Mouse (Mus musculus) gonadal fat pad, adult 2 months (tissue): Measurements from ENCODE around the gene Tent4b. TPM values are rescaled to one million over a fixed set of nuclear protein-coding genes. Genes with fewer than 3 reads are reported as not detected.

ENCODE experiments used
- DNase-seq: peaks from one replicate; pipeline ENCODE4 v3.0.0-alpha.2; 2012; ENCODE audit warnings: low read depth
- polyA plus RNA-seq: library from polyadenylated mRNA; depleted of rRNA; stranded (reverse); fragments of >200 nt; gene quantifications from 2 replicates; pipeline ENCODE4 v1.2.3, GENCODE M21; 2012

Tent4b gene
- polyA plus RNA-seq, 1 experiment = 17.2 TPM

DNA sequence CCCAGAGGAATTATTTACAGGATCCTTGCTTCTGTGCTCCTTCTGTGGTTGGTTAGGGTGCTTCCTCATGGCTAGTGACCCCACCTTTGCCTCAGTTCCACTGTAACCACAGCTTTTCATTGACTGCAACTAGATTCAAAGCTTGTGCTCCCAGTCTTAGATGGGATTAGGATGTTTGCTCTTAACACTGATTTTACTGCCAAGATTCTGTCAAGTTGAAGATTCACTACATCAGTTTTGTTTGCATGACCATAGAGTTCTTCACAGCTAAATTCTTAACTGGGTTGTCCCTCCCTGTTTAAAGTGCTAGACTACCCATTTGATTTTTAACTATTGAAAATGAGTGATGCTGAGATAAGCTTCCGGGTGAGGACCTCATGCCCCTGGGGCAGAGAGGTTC lies 29.3 kb downstream of the Tent4b start:
- no peak for DNase-seq

DNA sequence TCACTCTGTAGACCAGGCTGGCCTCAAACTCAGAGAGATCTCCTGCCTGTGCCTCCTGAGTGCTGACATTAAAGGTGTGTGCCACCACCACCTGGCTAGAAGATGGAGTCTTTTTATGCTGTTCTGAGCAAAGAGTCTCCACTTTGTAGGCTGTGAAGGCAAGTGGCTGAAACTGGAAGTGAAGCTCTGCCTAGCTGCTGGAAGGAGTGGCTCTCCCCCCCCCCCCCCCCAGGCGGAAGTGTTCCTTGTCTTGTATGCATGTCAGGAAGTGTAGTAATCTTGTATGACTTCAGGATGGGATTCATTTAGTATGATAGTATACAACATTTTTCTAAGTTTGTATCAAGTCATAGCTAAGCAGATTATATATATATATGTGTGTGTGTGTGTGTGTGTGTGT lies 29.8 kb downstream of the Tent4b start:
- no peak for DNase-seq

DNA sequence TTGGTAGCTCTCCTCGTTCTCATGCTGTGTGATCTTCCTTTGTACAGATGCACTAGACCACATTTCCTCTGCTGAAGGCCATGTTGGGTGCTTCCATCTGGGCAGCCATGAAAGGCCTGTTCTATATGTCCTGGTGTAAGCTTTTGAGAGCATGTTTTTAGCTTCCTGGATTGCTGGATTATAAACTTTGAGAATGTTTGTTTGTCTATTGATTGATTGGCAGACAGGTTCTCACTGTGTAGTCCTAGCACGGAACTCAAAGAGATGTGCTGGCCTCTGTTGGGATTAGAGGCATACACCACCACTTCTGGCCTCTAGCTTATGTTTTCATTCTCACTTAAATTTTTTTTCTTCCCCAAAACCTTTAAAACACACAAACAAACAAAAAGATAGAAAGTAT lies 37.7 kb downstream of the Tent4b start:
- no peak for DNase-seq

DNA sequence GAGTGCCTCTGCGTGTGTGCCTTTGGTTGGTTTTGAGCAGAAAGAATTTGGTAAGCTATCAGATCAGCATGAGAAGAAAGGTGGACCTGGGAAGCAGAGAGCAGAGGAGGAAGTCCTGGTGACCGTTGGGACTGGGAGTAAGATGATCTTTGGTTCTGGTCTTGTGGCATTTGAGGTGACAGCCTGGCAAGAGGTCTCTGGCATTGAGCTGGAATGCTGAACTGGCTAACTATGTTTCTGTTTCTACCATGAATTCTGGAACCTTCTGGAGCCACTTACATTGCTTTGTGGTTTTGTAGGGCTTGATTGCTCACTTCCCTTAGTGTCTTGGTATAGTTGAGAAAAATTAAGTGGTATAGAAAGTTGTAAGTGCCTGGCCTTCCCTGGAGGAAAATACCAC lies 38.6 kb downstream of the Tent4b start:
- no peak for DNase-seq

DNA sequence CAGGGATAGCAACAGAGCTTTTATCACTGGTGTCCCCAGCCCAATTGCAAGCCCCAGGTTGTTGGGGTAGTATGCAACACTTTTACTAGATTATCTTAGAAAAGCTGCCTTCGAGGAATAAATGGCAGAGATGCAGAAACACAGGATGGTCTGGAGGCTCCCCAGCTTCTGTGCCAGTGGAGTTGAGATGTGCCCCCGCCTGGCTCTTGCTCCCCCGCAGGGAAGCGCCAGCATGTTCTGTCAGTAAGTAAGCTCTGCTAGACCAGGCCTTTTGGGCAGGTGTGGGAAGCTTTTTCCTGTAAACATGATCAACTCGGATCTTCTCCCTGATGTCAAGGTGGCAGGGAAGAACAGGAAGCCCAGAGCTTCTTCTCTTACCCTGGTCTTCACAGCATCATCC lies 40.3 kb downstream of the Tent4b start:
- DNase-seq = no peak

DNA sequence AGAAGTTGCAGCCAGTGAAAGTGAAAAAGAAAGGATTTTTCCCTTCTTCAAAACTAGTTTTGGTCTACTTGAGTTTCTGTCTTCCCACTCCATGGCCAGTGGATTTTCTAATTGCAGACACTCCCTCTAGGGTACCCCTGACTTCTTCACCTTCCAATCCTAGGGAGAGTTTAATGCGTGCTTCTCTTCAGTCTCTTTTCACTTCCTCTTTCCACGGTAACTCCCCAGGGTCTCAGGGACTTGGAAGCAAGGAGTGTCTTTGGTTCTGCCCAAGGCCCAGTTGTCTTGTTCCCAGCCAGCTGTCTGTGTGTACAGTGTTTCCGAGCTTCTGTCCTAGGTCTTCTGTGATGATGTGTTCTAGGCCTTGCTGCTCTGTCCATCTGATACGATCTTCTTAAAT lies 42.9 kb downstream of the Tent4b start:
- no peak for DNase-seq

DNA sequence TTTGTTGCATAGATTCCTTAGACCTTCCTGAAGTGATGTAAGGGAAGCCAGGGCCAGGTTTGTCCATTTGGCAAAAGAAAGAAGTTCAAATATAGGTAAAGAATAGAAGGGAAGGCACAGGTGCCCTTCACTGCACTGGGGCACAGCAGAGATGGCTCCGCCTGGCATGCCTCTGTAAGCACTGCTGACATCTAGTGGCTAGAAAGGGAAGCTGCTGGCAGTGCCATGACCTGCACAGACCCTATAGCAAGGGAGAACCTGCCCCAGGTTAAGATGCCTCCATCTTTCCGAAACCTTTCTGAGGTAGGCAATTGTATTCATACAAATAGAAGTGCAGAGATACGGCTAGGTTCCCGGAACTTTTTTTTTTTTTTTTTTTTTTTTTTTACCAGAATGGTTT lies 45.3 kb downstream of the Tent4b start:
- no peak for DNase-seq

DNA sequence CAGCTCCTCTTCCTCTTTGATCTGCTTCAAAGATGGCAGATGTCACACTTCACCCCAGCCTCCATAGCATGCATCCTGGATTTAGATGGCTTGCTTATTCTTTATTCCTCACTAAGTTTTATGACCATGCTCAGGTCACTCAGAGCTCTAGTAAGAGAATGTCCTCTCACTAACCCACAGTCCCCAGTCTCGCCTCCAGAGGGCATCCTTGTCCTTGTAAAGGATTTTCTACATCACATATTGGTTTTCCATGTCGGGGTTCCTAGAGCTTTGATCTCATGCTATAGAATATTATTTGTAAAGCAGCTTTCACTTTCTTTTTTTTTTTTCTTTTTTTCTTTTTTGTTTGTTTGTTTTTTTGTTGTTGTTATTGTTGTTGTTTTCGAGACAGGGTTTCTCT lies 53.8 kb downstream of the Tent4b start:
- no peak for DNase-seq

DNA sequence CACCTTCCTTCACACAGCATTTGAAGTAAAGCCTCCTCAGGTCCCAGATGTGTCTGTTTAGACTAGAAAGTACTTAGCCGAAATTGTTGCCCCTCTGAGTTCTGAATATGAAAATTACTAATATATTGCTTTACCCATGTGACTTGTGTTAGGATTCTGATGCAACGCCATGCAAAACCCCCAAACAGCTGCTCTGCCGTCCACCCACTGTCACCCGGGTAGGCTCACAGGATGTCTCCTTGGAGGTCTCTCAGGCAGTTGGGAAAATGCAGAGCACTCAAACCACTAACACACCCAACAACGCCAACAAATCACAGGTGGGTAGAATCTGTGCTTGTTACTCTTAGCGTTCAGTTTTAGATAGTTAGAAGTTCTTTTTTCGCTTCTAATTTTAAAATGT lies 55.9 kb downstream of the Tent4b start:
- no peak for DNase-seq

DNA sequence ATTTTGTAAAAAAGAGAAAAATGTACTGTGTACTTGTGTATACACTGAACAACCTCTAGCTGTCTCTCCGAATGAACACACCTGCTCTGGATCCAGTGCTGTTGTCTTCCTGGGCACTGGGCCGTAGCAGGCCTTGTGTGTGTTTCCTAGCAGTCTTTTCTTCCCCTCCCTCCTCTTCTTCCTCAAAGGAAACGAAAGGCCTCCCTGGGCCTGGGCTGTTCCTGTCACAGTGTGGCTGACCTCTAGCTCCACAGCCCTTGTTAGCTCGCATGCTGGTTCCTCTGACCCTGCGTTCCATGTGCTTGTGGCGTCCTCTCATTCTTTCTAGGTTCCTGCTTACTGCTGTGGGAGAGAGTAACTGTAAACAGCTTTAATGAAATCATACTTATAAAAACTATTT lies 59.0 kb downstream of the Tent4b start:
- no peak for DNase-seq

DNA sequence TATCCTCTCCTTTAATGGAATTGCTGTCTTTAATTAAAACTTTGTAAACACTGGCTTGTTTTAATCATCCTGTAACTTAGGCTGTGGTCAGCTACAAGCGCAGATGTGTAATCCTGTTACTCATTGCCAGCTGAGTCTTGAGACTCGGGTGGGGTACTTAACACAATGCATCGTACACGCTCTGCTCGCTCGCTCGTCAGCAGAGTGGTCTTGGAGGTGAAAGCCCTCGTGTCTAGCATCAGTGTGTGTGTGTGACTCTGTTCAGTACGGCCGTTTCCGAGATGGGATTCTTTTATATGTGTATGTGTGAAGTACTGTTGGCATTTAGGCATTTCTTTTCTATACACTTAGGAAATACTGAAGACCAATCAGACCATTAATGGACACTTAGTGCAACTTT lies 59.5 kb downstream of the Tent4b start:
- DNase-seq = no peak

DNA sequence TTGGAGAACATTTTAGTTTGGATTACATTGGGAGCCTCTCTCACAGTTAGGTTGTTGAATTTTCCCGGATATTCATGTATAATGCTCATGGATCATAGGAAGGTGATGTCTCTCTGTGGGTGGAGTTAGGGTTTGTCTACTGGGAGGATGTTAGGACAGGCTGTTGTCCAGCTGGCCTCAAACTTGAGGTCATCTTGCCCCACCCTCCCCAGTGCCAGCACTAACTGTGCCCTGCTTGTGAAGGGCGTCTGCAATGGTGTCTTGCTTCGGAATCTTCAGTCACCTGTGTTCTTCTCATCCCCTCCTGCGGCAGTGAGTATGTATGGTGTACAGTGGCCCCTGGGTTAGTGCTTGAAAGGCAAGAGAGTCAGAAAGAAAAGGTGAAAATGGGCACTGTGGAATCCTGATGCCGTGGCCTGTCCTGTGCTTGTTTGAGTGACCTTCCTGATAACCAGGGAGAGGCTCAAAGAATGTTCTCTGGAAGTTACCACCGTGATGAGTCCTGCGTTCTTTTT lies 61.5 kb downstream of the Tent4b start:
- no peak for DNase-seq

DNA sequence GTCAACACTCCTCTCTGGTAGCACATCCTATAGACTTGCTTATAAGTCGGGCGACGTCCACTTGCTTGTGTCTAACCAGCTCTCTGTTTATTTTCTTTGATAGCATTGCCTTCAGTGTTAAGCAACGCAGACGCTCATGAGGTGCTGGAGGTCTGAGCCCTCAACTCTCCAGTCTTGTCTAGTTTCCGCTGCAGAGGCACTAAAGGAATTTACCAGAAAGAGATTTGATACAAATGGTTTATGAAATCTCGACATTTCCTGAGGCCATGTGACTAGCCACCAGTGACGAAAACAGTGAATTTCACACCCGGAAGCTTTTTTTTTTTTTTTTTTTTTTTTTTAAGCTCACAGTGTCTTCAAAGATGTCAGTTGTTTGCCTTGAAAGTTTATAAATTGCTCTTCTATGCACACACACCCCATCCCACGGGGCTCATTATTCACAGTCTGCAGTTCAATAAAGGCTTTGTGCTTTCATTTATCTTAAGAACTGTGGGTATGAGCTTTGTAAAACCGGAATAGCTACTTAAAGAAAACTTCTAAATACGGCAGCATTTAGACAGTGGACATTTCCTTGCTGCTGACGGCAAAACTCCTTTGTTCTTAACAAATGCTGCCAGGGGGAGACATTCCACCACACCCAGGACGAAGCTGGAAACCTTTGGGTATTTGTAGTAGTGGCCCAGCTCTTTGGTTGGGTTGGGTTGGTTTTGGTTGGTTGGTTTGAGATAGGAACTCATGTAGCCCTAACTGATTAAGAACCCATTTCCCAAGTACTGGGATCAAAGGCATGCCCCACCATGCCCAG lies 64.0 kb downstream of the Tent4b start:
- no peak for DNase-seq

DNA sequence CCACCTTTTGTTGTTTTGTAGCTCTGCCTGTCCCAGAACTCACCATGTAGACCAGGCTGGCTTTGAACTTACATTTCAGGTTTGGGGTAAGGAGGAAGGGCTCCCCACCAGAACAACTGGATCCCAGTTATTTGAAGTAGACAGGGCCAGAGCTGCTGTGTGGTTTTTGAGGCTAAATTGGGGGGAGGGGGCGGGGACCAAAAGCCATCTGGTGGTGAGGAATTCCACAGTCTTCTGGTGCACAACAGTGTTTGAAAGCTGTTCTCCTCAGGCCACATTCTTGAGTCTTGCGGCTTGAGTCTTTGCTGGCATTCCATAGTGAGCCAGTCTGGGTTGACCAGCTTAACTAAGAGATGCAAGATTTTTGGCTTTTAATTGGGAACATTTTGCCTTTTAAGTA lies 66.5 kb downstream of the Tent4b start:
- no peak for DNase-seq

DNA sequence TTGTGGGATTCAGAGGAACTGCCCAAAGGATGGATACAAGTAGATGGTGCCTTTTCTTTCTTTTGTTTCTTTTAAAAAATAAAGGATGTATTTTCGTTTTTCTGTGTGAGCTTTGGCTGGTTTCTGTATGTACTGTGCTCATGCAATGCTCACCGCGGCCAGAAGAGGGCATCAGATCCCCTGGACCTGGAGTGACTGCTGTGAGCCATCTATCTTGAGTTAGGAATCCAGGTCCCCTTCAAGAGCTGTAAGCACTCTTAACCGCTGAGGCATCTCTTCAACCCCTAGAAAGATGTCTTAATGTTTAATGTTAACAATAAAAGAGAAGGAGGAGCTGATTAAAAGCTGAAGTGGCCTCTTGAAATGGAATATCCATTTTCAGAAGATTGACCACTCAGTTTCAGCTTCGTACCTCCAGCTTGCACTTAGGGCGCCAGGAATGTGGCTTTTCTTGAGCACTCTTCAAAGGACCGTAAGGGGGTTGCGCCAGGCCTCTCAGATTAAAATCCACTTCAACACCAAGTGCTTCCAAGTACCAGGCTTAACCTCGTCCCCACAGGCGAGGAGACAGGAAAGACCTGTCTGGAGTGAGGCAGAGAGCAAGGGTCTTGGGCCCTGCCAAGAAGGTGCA lies 67.3 kb downstream of the Tent4b start:
- peak; percentile 83 for DNase-seq

DNA sequence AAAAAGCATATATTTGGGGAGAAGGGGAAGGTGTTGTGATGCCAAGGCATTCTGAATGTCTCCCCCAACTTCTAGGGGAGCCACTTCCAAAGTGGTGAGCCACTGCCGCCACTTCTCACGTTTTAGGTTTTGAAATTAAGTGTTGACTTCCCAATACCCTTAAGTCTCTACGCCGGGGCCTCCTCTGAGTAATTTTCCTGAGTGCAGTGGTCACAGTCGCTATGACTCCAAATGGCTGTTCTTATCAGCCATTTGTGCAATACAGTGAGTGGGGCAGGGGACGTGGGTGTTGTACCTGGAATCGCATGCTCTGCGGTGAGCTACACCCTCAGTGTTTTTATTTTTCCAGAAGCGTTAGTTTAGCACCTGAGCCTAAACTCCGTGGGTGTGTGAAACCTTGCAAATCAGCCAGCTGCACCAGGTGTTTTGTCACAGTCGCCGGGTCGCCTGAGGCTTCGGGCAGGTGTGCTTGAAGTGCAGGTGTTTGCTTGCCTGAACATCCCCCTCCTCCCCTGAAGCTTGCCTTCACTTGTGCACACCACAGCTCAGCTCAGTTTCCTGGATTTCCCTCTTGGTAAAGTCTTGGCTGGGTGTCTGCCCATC lies 67.9 kb downstream of the Tent4b start:
- DNase-seq = peak; percentile 88

DNA sequence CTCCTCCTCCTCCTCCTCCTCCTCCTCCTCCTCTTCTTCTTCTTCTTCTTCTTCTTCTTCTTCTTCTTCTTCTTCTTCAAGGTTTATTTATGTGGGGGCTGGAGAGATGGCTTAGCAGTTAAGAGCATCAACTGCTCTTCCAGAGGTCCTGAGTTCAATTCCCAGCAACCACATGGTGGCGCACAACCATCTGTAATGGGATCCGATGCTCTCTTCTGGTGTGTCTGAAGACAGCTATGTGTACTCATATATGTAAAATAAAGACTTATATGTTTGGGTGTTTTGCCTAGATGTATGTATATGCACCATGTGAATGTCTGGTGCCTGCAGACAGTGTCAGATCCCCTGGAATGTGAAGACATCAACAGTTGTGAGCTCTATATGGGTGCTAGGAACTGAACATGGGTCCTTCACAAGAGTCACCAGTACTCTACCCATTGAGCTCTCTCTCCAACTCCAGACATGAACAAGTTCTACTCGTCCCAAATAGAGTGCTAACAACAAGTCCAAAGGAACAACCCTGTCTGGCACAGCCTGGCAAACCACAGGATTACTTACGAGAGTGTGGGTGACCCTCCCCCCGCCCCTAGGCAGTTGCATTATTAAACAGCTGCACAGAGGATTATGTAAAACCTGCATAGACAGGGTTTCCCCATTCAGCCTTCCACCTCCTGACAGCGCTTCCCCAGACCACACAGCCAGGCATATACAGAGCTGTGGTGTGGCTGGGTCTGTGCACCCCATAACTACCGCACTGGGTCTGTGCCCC lies 70.3 kb downstream of the Tent4b start:
- DNase-seq = peak; percentile 65

DNA sequence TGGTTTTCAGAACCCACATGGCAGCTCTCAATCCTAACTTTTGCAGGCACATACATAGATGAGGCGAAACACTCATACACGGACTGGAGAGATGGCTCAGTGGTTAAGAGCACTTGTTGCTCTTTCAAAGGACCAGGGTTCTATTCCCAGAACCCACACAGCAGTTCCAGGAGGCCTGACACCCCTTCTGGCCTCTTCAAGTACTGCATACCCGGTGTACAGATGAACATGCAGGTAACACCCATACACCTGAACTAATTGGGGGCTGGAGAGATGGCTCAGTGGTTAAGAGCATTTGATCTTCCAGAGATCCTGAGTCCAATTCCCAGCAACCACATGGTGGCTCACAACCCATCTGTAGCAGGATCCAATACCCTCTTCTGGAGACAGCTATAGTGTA lies 71.1 kb downstream of the Tent4b start:
- no peak for DNase-seq

DNA sequence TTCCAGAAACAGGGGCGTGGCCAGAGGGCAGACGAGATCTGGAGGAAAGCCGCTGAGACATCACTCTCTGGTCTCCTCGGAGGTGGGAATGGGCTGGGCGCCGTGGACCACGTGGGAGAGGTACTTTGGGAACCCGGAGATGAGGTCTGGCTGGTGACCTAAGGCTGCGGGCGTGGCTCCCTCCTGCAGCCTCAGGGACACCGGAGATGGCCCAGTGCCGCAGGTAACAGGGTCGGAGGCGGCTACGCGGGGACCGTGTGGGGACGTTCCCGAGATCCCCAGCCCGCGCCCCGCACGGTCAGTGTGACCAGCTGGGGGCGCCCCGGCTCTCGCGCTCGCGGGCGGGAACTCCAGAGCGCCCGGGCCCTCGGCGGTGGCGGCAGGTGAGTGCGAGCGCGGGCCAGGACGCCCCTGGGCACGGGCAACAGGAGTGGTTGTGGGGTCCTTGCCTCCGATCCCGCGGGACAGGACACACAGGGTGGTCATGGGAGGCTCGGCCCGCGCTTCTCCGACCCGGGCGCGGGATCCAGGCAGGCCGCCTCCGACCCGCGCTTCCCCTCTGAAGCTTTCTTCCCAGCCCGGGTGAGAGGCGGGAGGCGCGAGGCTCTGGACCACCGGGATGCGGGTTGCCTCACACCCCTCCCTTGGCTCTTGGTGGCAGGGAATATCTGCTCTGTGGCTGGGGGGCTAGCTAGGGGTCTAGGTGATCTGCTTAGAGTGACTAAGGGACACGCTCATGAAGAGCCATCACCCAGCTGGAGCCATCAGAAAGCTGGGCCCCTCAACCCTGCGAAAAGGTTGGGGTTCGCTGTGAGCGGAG lies 73.4 kb downstream of the Tent4b start, which contains the start of gene Adcy7:
Gene Adcy7 (plus strand): TSS at position 173 of the 820 bp plus-strand sequence.
- no peak for DNase-seq

DNA sequence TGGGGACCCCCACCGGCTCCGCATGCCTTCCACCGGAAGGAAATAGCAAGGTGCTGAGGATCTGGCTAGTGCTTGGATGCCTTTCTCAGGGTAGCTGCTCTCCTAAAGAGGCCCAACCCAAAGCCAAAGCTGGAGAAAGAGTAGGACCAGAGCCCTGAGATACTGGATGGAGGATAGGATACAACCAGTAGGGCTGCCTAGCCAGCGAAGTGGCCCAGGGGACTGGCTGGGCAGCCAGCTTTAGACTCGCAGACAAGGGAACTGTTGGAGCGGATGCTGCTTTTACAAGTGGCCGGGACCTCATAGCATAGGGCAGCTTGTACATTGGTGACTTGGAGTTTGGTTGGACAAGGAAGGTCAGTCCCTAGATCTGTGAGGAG lies 74.0 kb downstream of the Tent4b start:
- DNase-seq = no peak

DNA sequence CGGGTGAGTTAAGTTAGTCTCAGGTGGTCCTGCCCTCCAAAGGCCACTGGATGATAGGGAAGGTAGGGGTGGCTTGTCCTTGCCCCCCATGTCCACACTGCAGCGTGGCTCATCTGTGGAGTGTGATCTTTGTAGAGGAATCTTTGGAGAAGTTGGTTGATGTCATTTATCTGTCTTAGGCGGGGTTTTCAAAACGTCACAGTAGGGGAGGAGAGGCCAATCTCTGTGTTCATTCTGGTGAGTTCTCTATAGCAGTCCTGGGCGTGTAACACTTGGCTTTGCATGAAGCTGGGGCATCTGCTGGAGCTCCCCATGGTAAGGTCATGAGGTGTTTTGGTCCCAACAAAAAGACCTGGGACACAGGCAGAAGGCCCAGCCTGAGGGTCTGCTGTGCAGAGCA lies 75.1 kb downstream of the Tent4b start:
- DNase-seq = no peak
